Mouse (Mus musculus): ENCODE results near the gene Snrnp40.

Gene Snrnp40

GRCm38 (mm10) chr4:130379181-130379580, 19.2 kb downstream of the Snrnp40 start:
- in situ Hi-C loops (cut with MboI, MseI) = loop anchor here (25.0 kb wide), 2 partner anchors 483 to 1783 kb away; no protein-coding TSS in a partner anchor

- in situ Hi-C loops (cut with MboI, MseI) = loop anchor here (25.0 kb wide), 2 partner anchors 482 to 1782 kb away; no protein-coding TSS in a partner anchor
These were observed 20.5 kb downstream of the Snrnp40 start for GRCm38 (mm10) chr4:130380418-130380817.

GRCm38 (mm10) chr4:130387256-130387655, 27.3 kb downstream of the Snrnp40 start:
- in situ Hi-C loops (cut with MboI, MseI) = loop anchor here (5.0 to 25.0 kb wide), 4 partner anchors 190 to 1775 kb away; no protein-coding TSS in a partner anchor

- in situ Hi-C loops (cut with MboI, MseI) = loop anchor here (5.0 to 25.0 kb wide), 4 partner anchors 188 to 1773 kb away; no protein-coding TSS in a partner anchor
These were observed 29.6 kb downstream of the Snrnp40 start for GRCm38 (mm10) chr4:130389496-130389895.

- in situ Hi-C loops (cut with MboI, MseI) = loop anchor here (5.0 to 25.0 kb wide), 4 partner anchors 187 to 1772 kb away; no protein-coding TSS in a partner anchor
These were observed 30.0 kb downstream of the Snrnp40 start for GRCm38 (mm10) chr4:130389927-130390326.

GRCm38 (mm10) chr4:130391265-130391664, 31.3 kb downstream of the Snrnp40 start:
- in situ Hi-C loops (cut with MboI, MseI) = loop anchor here (25.0 kb wide), 2 partner anchors 471 to 1771 kb away; no protein-coding TSS in a partner anchor
